Mouse (Mus musculus): ENCODE measurements around the gene Mad2l1bp. TPM values are rescaled to one million over a fixed set of nuclear protein-coding genes. Genes with fewer than 3 reads are reported as not detected.

The Mad2l1bp gene
- polyA plus RNA-seq, 1 experiment = 16.5 TPM

GRCm38 (mm10) chr17:46138563-46139236, 14.7 kb downstream of the Mad2l1bp start:
- Histone ChIP-seq H3K4me3 (ENCODE audit: extremely low read depth, insufficient read depth, insufficient read length) (no peak overlapping the region), H3K4me1 (ENCODE audit: control insufficient read depth, insufficient read depth, insufficient read length) (peaks cover 5% of the 10 kb centered on the region; the same call in 1 of the 2 replicates), H3K36me3 (ENCODE audit: control insufficient read depth, insufficient read depth, low read length) (no peaks in the 10 kb centered on the region), H3K27me3 (ENCODE audit: control insufficient read depth, insufficient read depth, low read length) (no peaks in the 10 kb centered on the region), H3K27ac (ENCODE audit: insufficient read depth, low read length) (no peak overlapping the region)
- TF ChIP-seq POLR2A (IDR thresholded peaks at IDR 0.05; ENCODE audit: low read depth, low read length) = no peak
- no peak for TF ChIP-seq CTCF (IDR thresholded peaks at IDR 0.05; ENCODE audit: extremely low read depth, insufficient read depth, insufficient read length, insufficient replicate concordance)
- no peak for DNase-seq (ENCODE audit: low read depth in 1 of 2, low spot score in 2 of 2)
- WGBS = 59% methylated on average over 8 of the region's 8 CpGs

- no peak overlapping the region for H3K27ac ChIP-seq (ENCODE audit: insufficient read depth, low read length)
- 87% methylated on average over 8 of the region's 8 CpGs for WGBS
- DNase-seq (ENCODE audit: low read depth in 1 of 2, low spot score in 2 of 2) = no peak
- H3K4me1 ChIP-seq (ENCODE audit: control insufficient read depth, insufficient read depth, insufficient read length) = no peaks in the 10 kb centered on the region; the same call in 1 of the 2 replicates
- H3K36me3 ChIP-seq (ENCODE audit: control insufficient read depth, insufficient read depth, low read length) = peaks cover 10% of the 10 kb centered on the region
- H3K27me3 ChIP-seq (ENCODE audit: control insufficient read depth, insufficient read depth, low read length) = no peaks in the 10 kb centered on the region
- no peak overlapping the region for H3K4me3 ChIP-seq (ENCODE audit: extremely low read depth, insufficient read depth, insufficient read length)
- TF ChIP-seq CTCF (IDR thresholded peaks at IDR 0.05; ENCODE audit: extremely low read depth, insufficient read depth, insufficient read length, insufficient replicate concordance) = no peak
Observed at GRCm38 (mm10) chr17:46132862-46133261, 20.5 kb downstream of the Mad2l1bp start.

DNA sequence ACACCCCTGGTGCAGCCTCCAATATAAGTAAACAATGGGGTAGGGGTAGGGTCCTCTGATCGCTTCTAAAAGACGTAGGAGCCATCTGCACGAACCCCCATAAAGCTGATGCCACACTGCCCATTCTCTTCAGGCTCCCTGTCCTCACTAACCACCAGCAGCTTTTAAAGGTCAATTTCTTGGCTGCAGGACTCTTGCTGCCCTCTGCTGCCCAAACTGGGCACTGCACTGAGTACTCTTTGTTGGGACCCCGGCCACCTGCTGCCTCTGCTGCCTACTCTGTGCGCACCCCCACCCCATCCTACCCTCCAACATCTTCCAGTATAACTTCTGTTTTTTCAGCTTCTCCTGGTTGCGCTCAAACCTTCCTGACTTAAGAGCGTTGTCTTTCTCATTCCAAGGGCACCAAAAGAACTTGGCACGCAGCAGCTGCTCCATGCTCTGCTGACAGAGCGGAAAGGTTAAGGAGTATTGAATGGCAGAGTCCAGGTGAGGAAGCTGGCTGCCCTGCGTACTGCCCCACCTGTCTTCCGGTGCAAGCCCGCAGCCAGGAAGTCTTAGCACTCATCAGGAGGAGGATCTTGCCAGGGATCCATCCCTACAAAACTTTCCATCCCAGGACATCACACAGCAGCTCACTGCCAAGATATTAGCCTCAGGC, 21.2 kb downstream of the Mad2l1bp start:
- Histone ChIP-seq H3K4me1 (ENCODE audit: control insufficient read depth, insufficient read depth, insufficient read length) (no peaks in the 10 kb centered on the region; the same call in 1 of the 2 replicates), H3K36me3 (ENCODE audit: control insufficient read depth, insufficient read depth, low read length) (peaks cover 14% of the 10 kb centered on the region), H3K27me3 (ENCODE audit: control insufficient read depth, insufficient read depth, low read length) (no peaks in the 10 kb centered on the region), H3K4me3 (ENCODE audit: extremely low read depth, insufficient read depth, insufficient read length) (no peak overlapping the region), H3K27ac (ENCODE audit: insufficient read depth, low read length) (no peak overlapping the region)
- 23% methylated on average over 12 of the region's 12 CpGs for WGBS
- DNase-seq (ENCODE audit: low read depth in 1 of 2, low spot score in 2 of 2) = peak in 1 of 2 experiments; percentile 61
- TF ChIP-seq CTCF (IDR thresholded peaks at IDR 0.05; ENCODE audit: extremely low read depth, insufficient read depth, insufficient read length, insufficient replicate concordance) = peak; percentile 83; the same call in 1 of the 2 replicates
- no peak for TF ChIP-seq POLR2A (IDR thresholded peaks at IDR 0.05; ENCODE audit: low read depth, low read length)

DNA sequence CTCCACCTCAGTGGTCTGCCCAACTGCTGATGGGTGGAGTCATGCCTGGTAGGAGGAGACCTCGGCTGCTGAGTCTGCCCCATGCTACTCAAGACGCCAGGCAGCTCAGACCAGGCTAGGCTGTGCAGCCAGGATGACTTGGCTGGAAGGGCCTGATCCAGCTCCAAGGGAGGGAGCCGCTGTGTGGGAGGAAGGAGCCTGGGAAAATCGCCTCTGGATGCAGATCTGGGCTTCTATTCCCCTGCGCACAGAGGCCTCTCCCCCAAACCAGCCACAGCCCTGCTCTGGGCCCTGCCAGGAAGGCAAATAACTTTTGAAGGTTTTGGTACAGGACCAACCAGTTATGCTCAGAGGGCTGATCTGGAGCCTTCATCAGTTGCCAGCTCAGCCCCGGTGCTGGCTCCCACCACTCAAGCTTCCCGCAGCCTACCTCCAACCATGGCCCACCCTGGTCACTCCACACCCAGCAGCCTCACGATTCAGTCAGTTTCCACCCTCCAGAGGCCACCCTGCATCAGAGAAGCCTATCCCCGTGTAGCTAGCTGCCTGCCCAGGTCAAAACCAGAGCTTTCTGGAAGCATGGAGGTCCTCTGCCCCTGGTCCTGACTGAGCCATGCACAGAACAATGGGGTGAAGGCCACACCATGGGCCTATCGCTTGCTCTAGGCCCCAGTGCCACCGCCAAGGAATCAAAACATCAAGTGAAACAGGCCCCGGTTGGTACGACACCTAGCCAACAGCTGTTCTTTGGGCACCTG, 23.4 kb downstream of the Mad2l1bp start:
- WGBS = 83% methylated on average over 13 of the region's 13 CpGs
- peaks cover 35% of the 10 kb centered on the region for H3K36me3 ChIP-seq (ENCODE audit: control insufficient read depth, insufficient read depth, low read length)

DNA sequence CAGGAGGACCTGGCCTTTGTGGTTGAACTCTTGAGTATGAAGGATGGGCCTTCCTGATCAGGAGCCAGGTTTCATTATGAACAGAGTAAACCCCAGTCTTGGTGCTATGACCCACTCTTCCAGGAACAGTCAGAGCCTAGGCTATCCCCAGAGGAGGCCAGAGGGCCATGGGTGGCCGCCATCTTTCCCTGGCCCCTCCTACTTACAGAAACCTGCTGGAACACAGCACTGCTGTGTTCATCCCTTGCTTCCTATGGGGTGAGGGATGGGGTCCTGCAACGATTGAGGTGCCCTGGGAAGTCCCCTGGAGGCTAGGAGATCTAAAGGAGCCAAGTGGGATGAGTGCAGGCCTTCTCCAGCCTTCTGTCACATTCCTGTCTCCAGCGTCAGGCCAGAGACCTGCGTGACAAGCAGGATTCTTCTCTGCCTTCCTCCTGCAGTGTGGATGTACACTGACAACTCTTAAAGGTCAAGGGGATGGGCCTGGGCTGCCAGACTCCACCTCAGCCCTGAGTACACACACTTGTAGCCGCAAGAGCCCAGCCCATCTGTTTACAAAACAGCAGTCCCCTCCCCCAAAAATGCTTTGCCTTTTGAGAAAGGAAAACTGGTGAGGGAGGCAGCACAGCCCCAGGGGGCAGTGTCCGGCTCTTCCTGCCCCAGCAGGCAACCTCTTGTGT, 25.4 kb downstream of the Mad2l1bp start:
- Histone ChIP-seq H3K4me1 (ENCODE audit: control insufficient read depth, insufficient read depth, insufficient read length) (no peaks in the 10 kb centered on the region; the same call in 1 of the 2 replicates), H3K27ac (ENCODE audit: insufficient read depth, low read length) (no peak overlapping the region), H3K36me3 (ENCODE audit: control insufficient read depth, insufficient read depth, low read length) (peaks cover 50% of the 10 kb centered on the region), H3K4me3 (ENCODE audit: extremely low read depth, insufficient read depth, insufficient read length) (no peak overlapping the region), H3K27me3 (ENCODE audit: control insufficient read depth, insufficient read depth, low read length) (no peaks in the 10 kb centered on the region)
- WGBS = 84% methylated on average over 6 of the region's 6 CpGs
- no peak for DNase-seq (ENCODE audit: low read depth in 1 of 2, low spot score in 2 of 2)
- TF ChIP-seq POLR2A (IDR thresholded peaks at IDR 0.05; ENCODE audit: low read depth, low read length) (no peak), CTCF (IDR thresholded peaks at IDR 0.05; ENCODE audit: extremely low read depth, insufficient read depth, insufficient read length, insufficient replicate concordance) (no peak)

More for the DNA sequence above, 23.4 kb downstream of the Mad2l1bp start:
- Histone ChIP-seq H3K27ac (ENCODE audit: insufficient read depth, low read length) (no peak overlapping the region), H3K27me3 (ENCODE audit: control insufficient read depth, insufficient read depth, low read length) (no peaks in the 10 kb centered on the region), H3K4me3 (ENCODE audit: extremely low read depth, insufficient read depth, insufficient read length) (no peak overlapping the region), H3K4me1 (ENCODE audit: control insufficient read depth, insufficient read depth, insufficient read length) (no peaks in the 10 kb centered on the region; the same call in 1 of the 2 replicates)
- DNase-seq (ENCODE audit: low read depth in 1 of 2, low spot score in 2 of 2) = no peak
- TF ChIP-seq POLR2A (IDR thresholded peaks at IDR 0.05; ENCODE audit: low read depth, low read length) = no peak
- no peak for TF ChIP-seq CTCF (IDR thresholded peaks at IDR 0.05; ENCODE audit: extremely low read depth, insufficient read depth, insufficient read length, insufficient replicate concordance)

DNA sequence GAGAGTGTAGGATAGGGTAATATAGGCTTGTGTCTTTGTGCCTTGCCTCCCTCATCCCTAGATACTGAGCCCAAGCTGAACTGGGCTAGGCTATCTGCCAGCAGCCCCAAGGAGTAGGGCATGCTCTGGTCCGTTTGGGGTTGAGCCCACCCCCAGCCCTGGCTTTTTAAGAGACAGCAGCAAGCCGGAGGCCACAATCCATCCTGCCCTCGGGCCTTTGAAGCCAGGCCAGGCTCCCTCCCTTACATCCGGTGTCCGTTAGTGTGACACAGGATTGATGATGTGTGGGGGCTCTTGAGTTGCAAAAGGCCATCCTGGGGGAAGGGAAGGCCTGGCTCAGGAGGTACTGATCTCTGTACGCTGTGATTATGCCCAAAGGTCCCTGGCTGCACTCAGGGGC, 26.7 kb downstream of the Mad2l1bp start:
- no peaks in the 10 kb centered on the region for H3K4me1 ChIP-seq (ENCODE audit: control insufficient read depth, insufficient read depth, insufficient read length)
- 84% methylated on average over 6 of the region's 6 CpGs for WGBS
- no peak for DNase-seq (ENCODE audit: low read depth in 1 of 2, low spot score in 2 of 2)
- H3K4me3 ChIP-seq (ENCODE audit: extremely low read depth, insufficient read depth, insufficient read length) = no peak overlapping the region
- H3K27ac ChIP-seq (ENCODE audit: insufficient read depth, low read length) = no peak overlapping the region; the same call in 1 of the 2 replicates
- peaks cover 56% of the 10 kb centered on the region for H3K36me3 ChIP-seq (ENCODE audit: control insufficient read depth, insufficient read depth, low read length)
- H3K27me3 ChIP-seq (ENCODE audit: control insufficient read depth, insufficient read depth, low read length) = no peaks in the 10 kb centered on the region
- TF ChIP-seq POLR2A (IDR thresholded peaks at IDR 0.05; ENCODE audit: low read depth, low read length) (no peak), CTCF (IDR thresholded peaks at IDR 0.05; ENCODE audit: extremely low read depth, insufficient read depth, insufficient read length, insufficient replicate concordance) (no peak)
